Comparison of ENCODE assay signal across 23 mouse cellular contexts in genomic region chr9:34426589-34426988, GRCm38 (mm10). TPM values are rescaled to one million over a fixed set of nuclear protein-coding genes. Genes with fewer than 3 reads are reported as not detected.
A peak's percentile ranks its signal among the peaks of the same experiment; 100 is the strongest.
DNase-seq lines count a peak whose midpoint lies in the region; ATAC-seq and TF ChIP-seq lines count a peak whose summit lies in the region.
"Had no signal": no experiment of that assay in that cellular context is flagged by ENCODE, and none has a peak within 500 bp of the region (broad histone marks: within the 10 kb centered on the region; RNA-seq: fewer than 3 reads in every experiment).

No protein-coding gene starts in this region.

- H3K9me3 ChIP-seq in kidney, postnatal 0 days (replicated peaks; ENCODE audit: low read length): no peaks in the 10 kb centered on the region
- H3K9me3 ChIP-seq in midbrain, postnatal 0 days (ENCODE audit: low read length): no peaks in the 10 kb centered on the region
- H3K9me3 ChIP-seq in midbrain, embryonic 13.5 days: 0 out of 2 replicates have a peak, but pooled peaks cover 3% of the 10 kb centered on the region
- H3K9me3 ChIP-seq: embryonic facial prominence, embryonic 12.5 days; hindbrain, embryonic 12.5 days; kidney, embryonic 15.5 days; limb, embryonic 13.5 days; stomach, embryonic 15.5 days had no signal

- no peaks in the 10 kb centered on the region for H3K36me3 ChIP-seq in kidney, postnatal 0 days (ENCODE audit: insufficient read depth, low read length)
- H3K36me3 ChIP-seq in midbrain, postnatal 0 days (ENCODE audit: insufficient read depth, low read length): no peaks in the 10 kb centered on the region
- no peaks in the 10 kb centered on the region for H3K36me3 ChIP-seq in midbrain, embryonic 13.5 days
- H3K36me3 ChIP-seq: embryonic facial prominence, embryonic 12.5 days; hindbrain, embryonic 12.5 days; kidney, embryonic 15.5 days; limb, embryonic 13.5 days; stomach, embryonic 15.5 days had no signal

- no peak overlapping the region for H3K4me2 ChIP-seq in kidney, postnatal 0 days (ENCODE audit: low read length)
- no peak overlapping the region for H3K4me2 ChIP-seq in midbrain, postnatal 0 days (ENCODE audit: low read depth, low read length, poor library complexity, severe bottlenecking)
- H3K4me2 ChIP-seq in midbrain, embryonic 13.5 days (replicated peaks): no peak overlapping the region
- H3K4me2 ChIP-seq: embryonic facial prominence, embryonic 12.5 days; hindbrain, embryonic 12.5 days; kidney, embryonic 15.5 days; limb, embryonic 13.5 days; stomach, embryonic 15.5 days had no signal

- DNase-seq in kidney, postnatal 0 days (ENCODE audit: low spot score): peak; percentile 21
- no peak for DNase-seq in kidney, adult 11 months
- DNase-seq in midbrain, postnatal 0 days (ENCODE audit: low spot score): peak; percentile 30
- peak; percentile 40 for DNase-seq in fibroblast of lung, adult 2 months (ENCODE audit: low read depth)
- DNase-seq in left cerebral cortex, postnatal 14 days (ENCODE audit: low spot score in 2 of 2): no peak
- DNase-seq in right cerebral cortex, postnatal 36 days (ENCODE audit: low spot score in 2 of 2): no peak
- DNase-seq: adrenal gland, postnatal 14 days; cerebellum, adult 8-10 months; gastrocnemius, postnatal 14 days; kidney, postnatal 4 days; right cerebral cortex, adult 18-20 months; thymus, postnatal 25 days had no signal

- TF ChIP-seq CTCF in kidney, postnatal 0 days (IDR thresholded peaks at IDR 0.05; ENCODE audit: low read depth): no peak
- no peak for TF ChIP-seq CTCF in midbrain, postnatal 0 days (IDR thresholded peaks at IDR 0.05)

- H3K27me3 ChIP-seq in kidney, postnatal 0 days (ENCODE audit: insufficient read depth, low read length): no peaks in the 10 kb centered on the region
- no peaks in the 10 kb centered on the region for H3K27me3 ChIP-seq in midbrain, postnatal 0 days (ENCODE audit: insufficient read depth, low read length)
- no peaks in the 10 kb centered on the region for H3K27me3 ChIP-seq in midbrain, embryonic 13.5 days
- H3K27me3 ChIP-seq: embryonic facial prominence, embryonic 12.5 days; hindbrain, embryonic 12.5 days; kidney, embryonic 15.5 days; limb, embryonic 13.5 days; stomach, embryonic 15.5 days had no signal

- intact Hi-C loops in left cerebral cortex, postnatal 14 days (cut with DNase I): no loop called here

- no peak overlapping the region for H3K27ac ChIP-seq in kidney, postnatal 0 days
- H3K27ac ChIP-seq in midbrain, postnatal 0 days (ENCODE audit: low read depth, low read length): no peak overlapping the region
- no peak overlapping the region for H3K27ac ChIP-seq in midbrain, embryonic 13.5 days
- H3K27ac ChIP-seq: embryonic facial prominence, embryonic 12.5 days; hindbrain, embryonic 12.5 days; kidney, embryonic 15.5 days; limb, embryonic 13.5 days; liver, embryonic 14.5 days; macrophage had no signal

- no peak overlapping the region for H3K4me3 ChIP-seq in kidney, postnatal 0 days (replicated peaks; ENCODE audit: low read depth, low read length)
- H3K4me3 ChIP-seq in midbrain, postnatal 0 days (ENCODE audit: low read depth, low read length): no peak overlapping the region
- H3K4me3 ChIP-seq in midbrain, embryonic 13.5 days (replicated peaks): no peak overlapping the region
- H3K4me3 ChIP-seq: embryonic facial prominence, embryonic 12.5 days; hindbrain, embryonic 12.5 days; kidney, embryonic 15.5 days; limb, embryonic 13.5 days; stomach, embryonic 15.5 days had no signal

- ATAC-seq in kidney, postnatal 0 days (replicated peaks; ENCODE audit: low FRiP score, low read depth): no peak
- no peak for ATAC-seq in midbrain, postnatal 0 days (ENCODE audit: low FRiP score)
- ATAC-seq in midbrain, embryonic 13.5 days: no peak
- ATAC-seq: intestine, postnatal 0 days; midbrain, embryonic 16.5 days had no signal

- 70% methylated on average over 4 of the region's 4 CpGs for WGBS in kidney, postnatal 0 days
- WGBS in midbrain, postnatal 0 days: 52% methylated on average over 4 of the region's 4 CpGs
- 74% methylated on average over 4 of the region's 4 CpGs for WGBS in midbrain, embryonic 13.5 days

- H3K4me1 ChIP-seq in kidney, postnatal 0 days (replicated peaks; ENCODE audit: insufficient read depth, low read length): no peaks in the 10 kb centered on the region
- peaks cover 4% of the 10 kb centered on the region; the same call in 1 of the 2 replicates for H3K4me1 ChIP-seq in midbrain, postnatal 0 days (ENCODE audit: insufficient read depth, low read length)
- 0 out of 2 replicates have a peak, but pooled peaks cover 7% of the 10 kb centered on the region for H3K4me1 ChIP-seq in midbrain, embryonic 13.5 days (replicated peaks)
- H3K4me1 ChIP-seq: stomach, embryonic 15.5 days had no signal

- H3K9ac ChIP-seq in kidney, postnatal 0 days (ENCODE audit: low read depth, low read length): no peak overlapping the region
- no peak overlapping the region for H3K9ac ChIP-seq in midbrain, postnatal 0 days (replicated peaks; ENCODE audit: low read length, poor library complexity, severe bottlenecking)
- H3K9ac ChIP-seq in midbrain, embryonic 13.5 days (replicated peaks): no peak overlapping the region
- H3K9ac ChIP-seq: embryonic facial prominence, embryonic 12.5 days; hindbrain, embryonic 12.5 days; kidney, embryonic 15.5 days; limb, embryonic 13.5 days; liver, embryonic 14.5 days; stomach, embryonic 15.5 days had no signal

RNA-seq across cellular contexts. Expression of gene Kirrel3, which starts 59.1 kb away (rescaled TPM):
- 0.82 and 1.3 TPM in 2 replicates for polyA plus RNA-seq in kidney, postnatal 0 days (2015; fragmentation: Nextera tagmentation; extraction: Ambion mirVana)
- total RNA-seq in midbrain, postnatal 0 days (2014; rRNA removed): 47.2 and 55.2 TPM in 2 replicates
- 56.3 and 61.4 TPM in 2 replicates for polyA plus RNA-seq in midbrain, postnatal 0 days (2015; fragmentation: Nextera tagmentation; extraction: Ambion mirVana)
- polyA plus RNA-seq in midbrain, embryonic 13.5 days (2015; fragmentation: Nextera tagmentation; extraction: Ambion mirVana): 24.0 and 30.0 TPM in 2 replicates
- 10 to 100 TPM; 72.5 to 75.9 TPM for total RNA-seq in left cerebral cortex, postnatal 14 days (2021)
- total RNA-seq: MEL had no signal
- polyA plus RNA-seq: macrophage had no signal

Comparison
In these comparisons a context has a peak if more than half of its experiments do, and no peak if none do; other contexts are left out.
1. DNase-seq: peak in kidney, postnatal 0 days (single experiment), midbrain, postnatal 0 days (single experiment) and fibroblast of lung, adult 2 months (single experiment); none in kidney, adult 11 months (single experiment), left cerebral cortex, postnatal 14 days (0 of 2) and right cerebral cortex, postnatal 36 days (0 of 2).
2. RNA of gene Kirrel3, which starts 59.1 kb away (polyA plus RNA-seq): 56.3 to 61.4 TPM in midbrain, postnatal 0 days and 24.0 to 30.0 TPM in midbrain, embryonic 13.5 days; 0.82 to 1.3 TPM in kidney, postnatal 0 days; every median in the first group is over 10 times any median in the second.